In the genomic region with DNA sequence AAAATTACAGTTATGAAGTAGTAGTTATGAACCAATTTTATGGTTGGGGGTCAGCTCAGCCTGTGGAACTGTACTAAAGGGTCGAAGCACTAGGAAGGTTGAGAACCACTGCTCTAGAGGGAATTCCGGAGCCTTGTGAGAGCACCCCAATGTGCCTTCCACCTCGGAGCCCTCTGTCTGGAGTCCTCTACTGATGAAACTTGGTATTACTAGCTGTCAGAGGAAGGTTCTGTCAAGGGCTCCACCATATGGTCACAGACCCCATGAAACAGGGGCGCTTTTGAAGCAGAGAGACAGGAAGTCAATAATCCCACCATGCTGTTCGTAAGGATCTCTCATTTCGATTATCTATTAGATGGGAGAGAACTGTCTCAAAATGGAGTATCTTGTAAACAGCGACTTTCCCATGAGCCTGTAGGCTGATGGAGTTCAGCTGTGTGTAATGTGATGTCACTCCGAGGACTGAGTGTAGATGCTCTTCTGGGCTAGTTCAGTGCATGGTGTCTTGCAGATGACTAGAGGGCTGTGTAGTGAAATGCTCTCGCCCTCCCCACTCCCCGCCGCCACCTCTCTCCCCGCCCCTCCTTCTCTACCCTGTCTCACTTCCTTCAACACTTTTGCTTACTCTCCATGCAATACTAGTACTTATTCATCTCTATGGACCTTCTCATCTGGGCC, we compare ENCODE assay signal across 12 mouse cellular contexts.
A peak's percentile ranks its signal among the peaks of the same experiment; 100 is the strongest.
DNase-seq lines count a peak whose midpoint lies in the region; ATAC-seq and TF ChIP-seq lines count a peak whose summit lies in the region.
"Had no signal": no experiment of that assay in that cellular context is flagged by ENCODE, and none has a peak within 500 bp of the region (broad histone marks: within the 10 kb centered on the region; RNA-seq: fewer than 3 reads in every experiment).

No protein-coding gene starts in this region.

- no peaks in the 10 kb centered on the region for H3K9me3 ChIP-seq in forebrain, embryonic 13.5 days (replicated peaks)
- no peaks in the 10 kb centered on the region for H3K9me3 ChIP-seq in forebrain, embryonic 12.5 days
- no peaks in the 10 kb centered on the region for H3K9me3 ChIP-seq in liver, postnatal 0 days (ENCODE audit: low read length)
- no peaks in the 10 kb centered on the region for H3K9me3 ChIP-seq in heart, embryonic 10.5 days
- H3K9me3 ChIP-seq: embryonic facial prominence, embryonic 15.5 days; liver, embryonic 13.5 days had no signal

- peak; percentile 41 for ATAC-seq in forebrain, embryonic 13.5 days
- no peak for ATAC-seq in forebrain, embryonic 12.5 days (ENCODE audit: low FRiP score)
- ATAC-seq in liver, postnatal 0 days, result no peak

- DNase-seq in liver, postnatal 0 days, result no peak
- no peak for DNase-seq in liver
- DNase-seq in R1 (ENCODE audit: low read depth, low spot score), result peak; percentile 35
- peak; percentile 30 for DNase-seq in retina, embryonic 14.5 days (ENCODE audit: low spot score)
- DNase-seq in natural killer cell, adult 2 months (ENCODE audit: low spot score in 2 of 2), result no peak
- no peak for DNase-seq in heart, embryonic 10.5 days (ENCODE audit: low spot score)
- DNase-seq: kidney, adult 18-20 months had no signal

- H3K36me3 ChIP-seq in forebrain, embryonic 13.5 days (ENCODE audit: poor library complexity, severe bottlenecking), result no peaks in the 10 kb centered on the region
- H3K36me3 ChIP-seq in forebrain, embryonic 12.5 days (replicated peaks), result no peaks in the 10 kb centered on the region
- H3K36me3 ChIP-seq in liver, postnatal 0 days (replicated peaks; ENCODE audit: insufficient read depth, low read length), result no peaks in the 10 kb centered on the region
- H3K36me3 ChIP-seq in heart, embryonic 10.5 days, result no peaks in the 10 kb centered on the region
- H3K36me3 ChIP-seq: embryonic facial prominence, embryonic 15.5 days; liver, embryonic 13.5 days; midbrain, embryonic 12.5 days had no signal

- WGBS in forebrain, embryonic 13.5 days, result 84% methylated on average over 12 of the region's 12 CpGs
- 86% methylated on average over 12 of the region's 12 CpGs for WGBS in forebrain, embryonic 12.5 days
- 72% methylated on average over 12 of the region's 12 CpGs for WGBS in liver, postnatal 0 days (ENCODE audit: insufficient replicate concordance)
- 74% methylated on average over 12 of the region's 12 CpGs for WGBS in heart, embryonic 10.5 days

- H3K9ac ChIP-seq in forebrain, embryonic 13.5 days, result no peak overlapping the region
- no peak overlapping the region for H3K9ac ChIP-seq in forebrain, embryonic 12.5 days
- H3K9ac ChIP-seq in liver, postnatal 0 days (replicated peaks), result no peak overlapping the region
- H3K9ac ChIP-seq: embryonic facial prominence, embryonic 15.5 days; liver, embryonic 13.5 days; midbrain, embryonic 12.5 days had no signal

- no peak overlapping the region for H3K27ac ChIP-seq in forebrain, embryonic 13.5 days
- no peak overlapping the region for H3K27ac ChIP-seq in forebrain, embryonic 12.5 days
- H3K27ac ChIP-seq in liver, postnatal 0 days (ENCODE audit: low read depth), result no peak overlapping the region
- H3K27ac ChIP-seq in heart, embryonic 10.5 days, result no peak overlapping the region
- H3K27ac ChIP-seq: embryonic facial prominence, embryonic 15.5 days; liver, embryonic 13.5 days; midbrain, embryonic 12.5 days had no signal

- H3K4me3 ChIP-seq in forebrain, embryonic 13.5 days, result no peak overlapping the region
- H3K4me3 ChIP-seq in forebrain, embryonic 12.5 days (replicated peaks), result no peak overlapping the region
- H3K4me3 ChIP-seq in liver, postnatal 0 days (ENCODE audit: low read depth, low read length), result no peak overlapping the region
- no peak overlapping the region for H3K4me3 ChIP-seq in heart, embryonic 10.5 days
- H3K4me3 ChIP-seq: liver, embryonic 13.5 days; midbrain, embryonic 12.5 days had no signal

- H3K4me2 ChIP-seq in forebrain, embryonic 13.5 days, result no peak overlapping the region
- no peak overlapping the region for H3K4me2 ChIP-seq in forebrain, embryonic 12.5 days
- H3K4me2 ChIP-seq in liver, postnatal 0 days (ENCODE audit: low read depth, low read length), result no peak overlapping the region
- H3K4me2 ChIP-seq: embryonic facial prominence, embryonic 15.5 days; liver, embryonic 13.5 days; midbrain, embryonic 12.5 days had no signal

- H3K27me3 ChIP-seq in forebrain, embryonic 13.5 days, result no peaks in the 10 kb centered on the region
- no peaks in the 10 kb centered on the region for H3K27me3 ChIP-seq in forebrain, embryonic 12.5 days
- H3K27me3 ChIP-seq in liver, postnatal 0 days (ENCODE audit: insufficient read depth, low read length), result no peaks in the 10 kb centered on the region
- H3K27me3 ChIP-seq in heart, embryonic 10.5 days (ENCODE audit: insufficient read depth, poor library complexity, severe bottlenecking), result no peaks in the 10 kb centered on the region
- H3K27me3 ChIP-seq: embryonic facial prominence, embryonic 15.5 days; liver, embryonic 13.5 days; midbrain, embryonic 12.5 days had no signal

- TF ChIP-seq CTCF in liver, postnatal 0 days (IDR thresholded peaks at IDR 0.05; ENCODE audit: low read depth), result peak; percentile 47

- no peak for TF ChIP-seq EP300 in liver, postnatal 0 days (IDR thresholded peaks at IDR 0.05; ENCODE audit: low read depth)

- no peaks in the 10 kb centered on the region for H3K4me1 ChIP-seq in forebrain, embryonic 13.5 days
- no peaks in the 10 kb centered on the region for H3K4me1 ChIP-seq in forebrain, embryonic 12.5 days
- 0 out of 2 replicates have a peak, but pooled peaks cover 4% of the 10 kb centered on the region for H3K4me1 ChIP-seq in liver, postnatal 0 days (ENCODE audit: insufficient read depth)
- H3K4me1 ChIP-seq in heart, embryonic 10.5 days, result no peaks in the 10 kb centered on the region
- H3K4me1 ChIP-seq: embryonic facial prominence, embryonic 15.5 days; midbrain, embryonic 12.5 days had no signal

Comparison
In these comparisons a context has a peak if more than half of its experiments do, and no peak if none do; other contexts are left out.
1. DNase-seq: peak in R1 (single experiment) and retina, embryonic 14.5 days (single experiment); none in liver, postnatal 0 days (single experiment), liver (single experiment), natural killer cell, adult 2 months (0 of 2) and heart, embryonic 10.5 days (single experiment).